Mouse (Mus musculus) heart, adult 2 months (tissue): ENCODE results near the gene Gm4858.

Source experiments
- CTCF ChIP-seq: fragments of 200-600 bp; IDR thresholded peaks from 2 replicates; pipeline ENCODE4 v1.8.1; 2022; ENCODE audit warnings: antibody characterized with exemption, mild to moderate bottlenecking, moderate library complexity
- POLR2A ChIP-seq: fragments of 200-500 bp; IDR thresholded peaks from 2 replicates; pipeline ENCODE4 v1.6.1; 2011; ENCODE audit warnings: mild to moderate bottlenecking, low read depth, low read length, control low read depth; ENCODE audit not compliant: insufficient read depth

DNA sequence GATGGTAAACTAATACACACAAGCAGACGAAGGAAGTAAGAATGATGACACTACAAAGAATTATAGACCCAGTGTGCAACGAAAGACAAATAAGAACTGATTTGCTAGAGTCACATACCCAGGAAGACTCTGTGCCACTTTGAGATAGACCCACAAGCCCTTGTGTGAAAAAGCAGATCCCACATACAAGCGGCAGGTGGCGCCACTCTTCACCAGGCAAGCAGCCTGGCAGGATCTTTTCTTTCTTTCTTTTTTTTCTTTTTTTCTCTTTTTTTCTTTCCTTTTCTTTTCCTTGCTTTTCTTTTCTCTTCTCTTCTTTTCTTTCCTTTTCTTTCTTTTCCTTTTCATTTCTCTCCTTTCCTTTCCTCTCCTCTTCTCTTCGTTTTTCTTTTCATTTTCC lies 43.0 kb downstream of the Gm4858 start:
- TF ChIP-seq CTCF (peak; percentile 43), POLR2A (no peak)
